Mouse (Mus musculus): Measurements from ENCODE around the gene Acer2.

Gene Acer2

DNA sequence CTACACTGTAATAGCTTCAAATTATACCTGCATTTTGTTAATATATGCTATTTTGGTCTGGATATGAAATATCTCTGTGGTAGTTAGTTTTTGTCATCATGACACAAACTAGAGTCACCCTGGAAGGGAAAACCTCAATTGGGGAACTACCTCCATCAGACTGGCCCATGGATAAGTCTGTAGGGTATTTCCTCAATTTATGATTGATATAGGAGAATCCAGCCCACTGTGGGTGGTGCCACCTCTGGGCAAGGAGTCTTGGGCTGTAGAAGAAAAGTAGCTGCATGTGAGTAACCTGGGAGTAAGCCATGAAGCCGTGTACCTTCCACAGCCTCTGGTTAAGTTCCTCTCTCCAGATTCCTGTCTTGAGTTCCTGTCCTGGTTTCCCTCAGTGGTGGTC, 74.6 kb downstream of the Acer2 start:
- DNase-seq (ENCODE audit: extremely low spot score, low spot score): no peak

DNA sequence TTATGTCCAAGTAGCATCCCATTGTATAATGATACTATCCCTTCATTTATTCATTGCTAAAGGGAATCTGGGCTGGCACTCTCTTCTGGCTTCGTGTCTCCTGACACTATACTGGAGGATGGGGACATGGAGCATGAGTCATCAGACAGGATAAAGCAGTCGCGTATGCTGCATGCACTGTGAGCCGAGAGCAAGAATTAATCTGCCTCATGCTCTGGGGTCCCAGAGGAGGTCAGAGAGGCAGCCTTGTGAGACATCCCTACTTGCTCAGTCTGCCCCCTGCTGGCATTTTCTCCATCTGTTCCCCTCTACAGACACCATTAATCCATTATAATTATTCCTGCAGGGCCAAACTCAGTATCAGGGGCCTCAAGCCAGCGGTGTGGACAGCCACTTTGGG, 79.3 kb downstream of the Acer2 start:
- no peak for DNase-seq (ENCODE audit: extremely low spot score, low spot score)

GRCm38 (mm10) chr4:86955448-86955847, 81.3 kb downstream of the Acer2 start:
- DNase-seq (ENCODE audit: extremely low spot score, low spot score): no peak

DNA sequence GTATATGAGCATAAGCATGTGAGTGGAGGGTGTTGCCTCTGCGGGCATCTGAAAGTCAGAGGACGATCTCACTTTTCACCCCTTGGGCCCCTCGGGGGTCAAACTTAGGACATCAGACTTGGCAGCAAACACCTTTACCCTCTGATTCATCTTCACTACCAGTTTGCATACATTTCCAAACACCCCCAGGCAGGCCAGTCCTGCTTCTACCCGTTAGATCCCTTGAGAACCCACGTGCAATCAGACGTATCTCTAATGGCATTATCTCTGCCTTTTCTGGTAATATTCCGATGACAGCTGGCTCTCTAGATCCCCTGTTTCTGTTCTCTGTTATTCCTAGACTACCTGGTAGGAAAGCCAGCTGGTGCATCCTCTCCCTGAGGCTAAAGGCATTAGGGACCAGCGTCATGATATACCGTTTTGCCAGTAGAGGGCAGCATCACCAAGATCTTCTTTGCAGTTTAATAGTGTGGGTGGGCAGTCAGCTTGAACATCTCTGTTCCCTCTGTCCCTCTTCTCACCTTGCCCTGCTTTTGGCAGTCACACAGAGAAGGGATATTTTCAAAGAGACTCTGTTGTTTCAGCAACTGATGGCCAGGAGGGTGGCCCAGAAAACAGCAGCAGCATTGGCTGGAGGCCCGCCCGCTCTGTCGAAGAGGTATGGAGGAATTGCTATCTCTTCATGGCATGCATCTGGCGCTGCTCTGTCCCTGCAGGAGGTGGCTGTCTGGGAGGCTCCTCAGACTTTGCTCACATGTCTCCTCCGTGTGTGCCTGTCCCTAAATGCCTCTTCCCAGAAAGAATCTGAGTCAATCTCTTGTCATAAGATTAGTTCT, 83.6 kb downstream of the Acer2 start:
- DNase-seq (ENCODE audit: extremely low spot score, low spot score): peak; percentile 71

DNA sequence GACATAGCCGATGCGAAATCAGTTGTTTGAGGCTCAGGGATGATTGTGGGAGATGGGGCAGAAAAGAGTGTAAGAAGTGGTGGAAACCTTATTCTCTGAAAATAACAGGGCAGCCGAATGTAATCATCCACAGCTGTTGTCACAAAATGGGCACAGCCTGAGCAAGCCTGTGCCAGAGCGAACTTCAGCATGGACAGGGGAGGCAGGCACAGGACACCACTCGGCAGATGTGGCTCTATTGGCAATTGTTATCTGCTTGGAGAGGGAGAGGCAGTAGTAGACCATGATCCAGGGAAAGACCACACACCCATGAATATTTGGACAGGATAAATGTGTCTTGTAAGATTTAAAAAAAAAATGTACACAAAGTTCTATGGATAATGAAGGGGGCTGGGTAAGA, 103.1 kb downstream of the Acer2 start:
- no peak for DNase-seq (ENCODE audit: extremely low spot score, low spot score)
